Comparison of ENCODE assay signal across 8 mouse cellular contexts in the genomic region with DNA sequence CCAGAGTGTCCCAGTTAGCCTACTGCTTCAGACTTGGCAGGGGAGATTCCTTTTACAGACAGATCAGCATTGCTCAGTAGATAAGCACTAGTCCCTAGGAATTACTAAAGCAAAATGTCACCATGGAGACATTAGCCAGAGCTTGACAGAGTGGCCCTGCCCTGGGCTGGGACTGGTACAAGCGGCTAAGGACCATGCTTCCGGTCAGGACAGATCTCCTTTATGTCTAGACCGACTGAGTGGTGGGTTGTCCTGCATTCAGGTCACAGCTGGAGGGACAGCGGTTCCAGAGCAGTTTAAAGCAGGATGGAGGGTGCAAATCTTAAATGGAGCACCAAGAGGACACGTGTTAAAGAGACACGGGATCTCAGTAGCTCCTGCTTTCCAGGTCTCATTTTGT. TPM values are rescaled to one million over a fixed set of nuclear protein-coding genes. Genes with fewer than 3 reads are reported as not detected.
A peak's percentile ranks its signal among the peaks of the same experiment; 100 is the strongest.
DNase-seq lines count a peak whose midpoint lies in the region; ATAC-seq and TF ChIP-seq lines count a peak whose summit lies in the region.

No protein-coding gene starts in this region.

- peaks cover 10% of the 10 kb centered on the region for H3K4me1 ChIP-seq in lung, adult 2 months (ENCODE audit: control insufficient read depth, insufficient read depth, low read length)
- peaks cover 25% of the 10 kb centered on the region for H3K4me1 ChIP-seq in embryonic facial prominence, embryonic 14.5 days (ENCODE audit: control insufficient read depth, insufficient read depth, low read length)
- H3K4me1 ChIP-seq in intestine, embryonic 15.5 days (replicated peaks) = peaks cover 23% of the 10 kb centered on the region
- H3K4me1 ChIP-seq in neural tube, embryonic 13.5 days (replicated peaks) = peaks cover 35% of the 10 kb centered on the region

- H3K9me3 ChIP-seq in embryonic facial prominence, embryonic 14.5 days (ENCODE audit: control insufficient read depth, low read length) = no peaks in the 10 kb centered on the region
- no peaks in the 10 kb centered on the region for H3K9me3 ChIP-seq in intestine, embryonic 15.5 days
- no peaks in the 10 kb centered on the region for H3K9me3 ChIP-seq in neural tube, embryonic 13.5 days

- no peak overlapping the region for H3K27ac ChIP-seq in embryonic facial prominence, embryonic 14.5 days (replicated peaks; ENCODE audit: low read depth, low read length)
- H3K27ac ChIP-seq in intestine, embryonic 15.5 days = no peak overlapping the region
- H3K27ac ChIP-seq in neural tube, embryonic 13.5 days (replicated peaks) = no peak overlapping the region

- WGBS in lung, adult 2 months = 3% methylated on average over 6 of the region's 6 CpGs
- WGBS in embryonic facial prominence, embryonic 14.5 days = 2% methylated on average over 6 of the region's 6 CpGs
- WGBS in intestine, embryonic 15.5 days = 2% methylated on average over 6 of the region's 6 CpGs
- under 1% methylated on average over 6 of the region's 6 CpGs for WGBS in neural tube, embryonic 13.5 days

- H3K36me3 ChIP-seq in embryonic facial prominence, embryonic 14.5 days (ENCODE audit: control insufficient read depth, insufficient read depth, low read length) = 0 out of 2 replicates have a peak, but pooled peaks cover 17% of the 10 kb centered on the region
- peaks cover 9% of the 10 kb centered on the region for H3K36me3 ChIP-seq in intestine, embryonic 15.5 days
- peaks cover 31% of the 10 kb centered on the region for H3K36me3 ChIP-seq in neural tube, embryonic 13.5 days

- no peak for TF ChIP-seq POLR2A in lung, adult 2 months (IDR thresholded peaks at IDR 0.05; ENCODE audit: borderline replicate concordance, extremely low read depth, low read depth, low read length)

- TF ChIP-seq CTCF in lung, adult 2 months (IDR thresholded peaks at IDR 0.05; ENCODE audit: insufficient read depth, low read length) = no peak

- peak overlapping the region; percentile 87 for H3K4me2 ChIP-seq in embryonic facial prominence, embryonic 14.5 days (ENCODE audit: low read depth, low read length)
- peak overlapping the region; percentile 79 for H3K4me2 ChIP-seq in intestine, embryonic 15.5 days (replicated peaks)
- H3K4me2 ChIP-seq in neural tube, embryonic 13.5 days = peak overlapping the region; percentile 92

- DNase-seq in lung, adult 2 months = no peak
- no peak for DNase-seq in lung, postnatal 36 days
- no peak for DNase-seq in embryonic facial prominence, embryonic 14.5 days (ENCODE audit: low spot score)
- no peak for DNase-seq in layer of hippocampus, adult 11-12 months (ENCODE audit: low spot score)
- no peak for DNase-seq in layer of hippocampus, postnatal 25 days (ENCODE audit: extremely low spot score in 1 of 2, low spot score in 1 of 2)
- DNase-seq in frontal cortex, postnatal 25 days (ENCODE audit: low spot score in 2 of 2) = no peak

- ATAC-seq in embryonic facial prominence, embryonic 14.5 days (ENCODE audit: low read depth) = peak; percentile 22
- peak; percentile 57 for ATAC-seq in intestine, embryonic 15.5 days
- ATAC-seq in neural tube, embryonic 13.5 days (ENCODE audit: low read depth) = peak; percentile 60

- H3K9ac ChIP-seq in embryonic facial prominence, embryonic 14.5 days (ENCODE audit: low read depth, low read length) = peak overlapping the region; percentile 79
- peak overlapping the region; percentile 79 for H3K9ac ChIP-seq in intestine, embryonic 15.5 days
- peak overlapping the region; percentile 83 for H3K9ac ChIP-seq in neural tube, embryonic 13.5 days

- peak overlapping the region; percentile 26 for H3K4me3 ChIP-seq in lung, adult 2 months (replicated peaks; ENCODE audit: extremely low read depth, low read depth, low read length)
- H3K4me3 ChIP-seq in embryonic facial prominence, embryonic 14.5 days (ENCODE audit: low read depth, low read length) = peak overlapping the region; percentile 62
- peak overlapping the region; percentile 77 for H3K4me3 ChIP-seq in intestine, embryonic 15.5 days (replicated peaks)
- peak overlapping the region; percentile 64 for H3K4me3 ChIP-seq in neural tube, embryonic 13.5 days

- no peaks in the 10 kb centered on the region for H3K27me3 ChIP-seq in embryonic facial prominence, embryonic 14.5 days (replicated peaks; ENCODE audit: control insufficient read depth, insufficient read depth, low read length)
- no peaks in the 10 kb centered on the region for H3K27me3 ChIP-seq in intestine, embryonic 15.5 days (replicated peaks)
- no peaks in the 10 kb centered on the region for H3K27me3 ChIP-seq in neural tube, embryonic 13.5 days

RNA-seq across cellular contexts. Expression of a gene that starts 0.3 kb away (rescaled TPM):
- 22.3 and 28.4 TPM in 2 replicates for polyA plus RNA-seq in lung, adult 2 months (2012; rRNA removed)
- polyA plus RNA-seq in embryonic facial prominence, embryonic 14.5 days (2014; fragmentation: Nextera tagmentation; extraction: Ambion mirVana) = 51.3 and 56.0 TPM in 2 replicates
- polyA plus RNA-seq in intestine, embryonic 15.5 days (2015; fragmentation: Nextera tagmentation; extraction: Ambion mirVana) = 21.0 and 21.3 TPM in 2 replicates
- polyA plus RNA-seq in neural tube, embryonic 13.5 days (2015; fragmentation: Nextera tagmentation; extraction: Ambion mirVana) = 10.4 TPM in 2 replicates
- 1 to 10 TPM; 3.0 to 3.2 TPM for total RNA-seq in layer of hippocampus, postnatal 25 days (2021)

RNA-seq across cellular contexts. Expression of a gene that starts 25.8 kb away (rescaled TPM):
- 18.7 and 21.0 TPM in 2 replicates for polyA plus RNA-seq in lung, adult 2 months (2012; rRNA removed)
- polyA plus RNA-seq in embryonic facial prominence, embryonic 14.5 days (2014; fragmentation: Nextera tagmentation; extraction: Ambion mirVana) = 1.3 and 1.6 TPM in 2 replicates
- 5.1 and 5.4 TPM in 2 replicates for polyA plus RNA-seq in intestine, embryonic 15.5 days (2015; fragmentation: Nextera tagmentation; extraction: Ambion mirVana)
- polyA plus RNA-seq in neural tube, embryonic 13.5 days (2015; fragmentation: Nextera tagmentation; extraction: Ambion mirVana) = 5.4 TPM in 2 replicates
- 10 to 100 TPM; 45.6 to 52.9 TPM for total RNA-seq in layer of hippocampus, postnatal 25 days (2021)

Comparison
In these comparisons a context has a peak if more than half of its experiments do, and no peak if none do; other contexts are left out.
1. H3K4me3 ChIP-seq: peak in every context shown above with its lines; median percentile 77 in intestine, embryonic 15.5 days; 64 in neural tube, embryonic 13.5 days; 62 in embryonic facial prominence, embryonic 14.5 days; 26 in lung, adult 2 months.